Mouse (Mus musculus) embryonic fibroblast, embryonic 13.5 days (primary cell): ENCODE measurements around the gene Plekhs1.

ENCODE experiments used
- CTCF ChIP-seq: IDR thresholded peaks from 2 replicates; pipeline ENCODE4 v1.5.1; 2011; ENCODE audit warnings: mild to moderate bottlenecking, control low read depth, low read length, moderate library complexity, borderline replicate concordance; ENCODE audit not compliant: insufficient read depth
- POLR2A ChIP-seq: IDR thresholded peaks from 2 replicates; pipeline ENCODE4 v1.6.1; 2011; ENCODE audit warnings: low read depth, mild to moderate bottlenecking, control low read depth, low read length, moderate library complexity

DNA sequence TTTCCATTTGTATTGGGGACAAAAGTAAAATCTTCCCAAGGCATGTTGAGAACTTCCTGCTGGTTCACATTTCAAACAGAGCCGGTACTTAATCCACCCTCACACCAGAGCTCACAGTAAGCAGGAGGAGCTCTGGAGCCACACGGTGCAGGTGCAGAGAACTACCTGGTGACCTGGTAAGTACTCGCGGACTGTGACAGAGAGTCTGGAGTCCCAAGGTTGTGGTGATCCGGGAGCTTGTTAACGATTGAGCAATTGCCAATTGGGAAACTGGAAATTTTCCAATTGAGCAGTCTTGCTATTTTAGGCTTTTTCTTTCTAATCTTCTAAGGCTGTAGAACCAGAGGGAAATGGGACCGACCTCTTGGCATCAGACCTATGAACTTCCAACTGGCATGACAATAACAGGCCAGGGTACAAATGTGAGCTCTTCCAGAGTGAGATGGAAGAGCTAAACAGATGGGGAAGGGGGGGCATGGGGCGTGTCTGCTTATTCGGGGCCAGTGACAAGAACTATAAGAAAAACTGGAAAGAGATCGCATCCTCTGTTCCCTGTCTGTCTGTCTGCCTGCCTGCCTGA lies at the start of gene Plekhs1:
- TF ChIP-seq CTCF (no peak), POLR2A (no peak)
